Mouse (Mus musculus): ENCODE results near the gene Calu.

- no peak for TF ChIP-seq CTCF (IDR thresholded peaks at IDR 0.05; ENCODE audit: extremely low read depth, insufficient read depth, insufficient read length, insufficient replicate concordance)
- no peak for TF ChIP-seq POLR2A (IDR thresholded peaks at IDR 0.05; ENCODE audit: low read depth, low read length)
These were observed 40.2 kb downstream of the Calu start, which contains the start of gene Opn1sw for GRCm38 (mm10) chr6:29388052-29388518.

Measured in spleen, adult 2 months (tissue).